Mouse (Mus musculus): ENCODE data around the gene Appl1.

Gene Appl1

DNA sequence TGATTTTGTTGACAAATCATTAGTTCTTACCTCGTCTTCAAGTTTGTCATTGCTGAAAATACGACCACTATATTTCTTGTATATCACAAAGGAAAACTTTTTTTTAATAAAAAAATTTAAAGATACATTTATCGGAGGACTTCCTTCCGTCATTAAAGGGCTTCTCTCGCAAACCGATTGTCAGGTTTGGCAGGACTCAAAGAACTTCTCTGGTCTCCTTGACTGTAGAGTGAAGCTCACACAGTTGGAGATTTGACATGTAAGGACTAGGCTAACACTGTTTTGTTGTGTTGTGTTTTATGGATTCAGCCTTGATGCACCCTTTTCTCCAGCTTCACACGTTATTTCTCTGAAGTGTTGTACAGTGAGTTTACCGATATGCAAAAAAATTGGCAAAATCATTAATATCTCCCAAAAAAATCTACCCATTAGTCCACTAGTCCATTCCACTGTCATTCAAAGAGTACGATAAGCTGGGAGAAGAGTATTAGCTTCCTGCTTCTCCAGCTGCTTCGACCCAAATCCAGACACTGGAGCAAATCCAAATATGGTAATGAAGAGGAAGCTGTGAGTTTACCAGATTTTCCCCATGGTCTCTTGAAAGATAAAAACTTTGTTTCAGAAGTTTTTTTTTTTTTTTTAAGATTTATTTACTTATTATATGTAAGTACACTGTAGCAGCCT lies at the start of gene Appl1:
TSS of gene Appl1 (minus strand) at position 127 of the 684 bp plus-strand sequence.
- DNase-seq (ENCODE audit: low spot score): no peak

DNA sequence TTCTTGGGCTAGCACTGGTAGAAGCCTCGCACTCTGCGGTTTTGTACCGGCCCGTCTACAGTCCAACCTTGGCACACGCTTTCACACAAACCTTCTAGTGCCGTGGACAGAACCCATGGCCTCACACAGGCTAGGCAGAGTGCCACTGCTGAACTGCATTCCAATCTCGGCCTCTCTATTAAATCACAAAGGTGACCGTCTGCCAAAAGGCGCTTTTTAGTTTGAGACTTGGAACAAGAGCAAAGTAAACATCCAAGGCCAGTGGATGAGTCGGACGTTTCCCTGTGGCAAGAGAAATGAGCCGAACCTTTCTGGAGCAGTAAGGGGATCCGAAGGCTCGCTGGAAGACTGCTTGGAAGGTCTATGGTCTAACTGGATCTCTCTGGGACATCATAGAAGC lies 48.8 kb upstream of the Appl1 start:
- DNase-seq (ENCODE audit: low spot score): no peak

DNA sequence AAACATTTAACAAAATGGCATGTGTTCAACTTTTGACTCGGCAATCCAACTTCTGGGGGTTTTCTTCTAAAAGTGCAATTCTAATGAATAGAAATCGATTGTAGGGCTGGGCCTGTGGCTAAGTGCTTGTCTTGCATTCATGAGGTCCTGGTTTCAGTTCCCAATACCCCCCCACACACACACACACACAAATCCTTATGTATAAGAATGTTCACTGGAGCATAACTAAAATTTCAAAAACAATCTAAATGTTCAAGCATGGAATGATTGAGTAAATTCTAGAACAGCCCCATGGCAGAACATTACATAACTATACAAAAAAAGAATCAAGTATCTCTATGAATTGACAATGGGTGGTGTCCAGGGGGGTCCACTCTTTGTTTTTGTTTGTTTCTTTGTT lies 46.9 kb upstream of the Appl1 start:
- no peak for DNase-seq (ENCODE audit: low spot score)

DNA sequence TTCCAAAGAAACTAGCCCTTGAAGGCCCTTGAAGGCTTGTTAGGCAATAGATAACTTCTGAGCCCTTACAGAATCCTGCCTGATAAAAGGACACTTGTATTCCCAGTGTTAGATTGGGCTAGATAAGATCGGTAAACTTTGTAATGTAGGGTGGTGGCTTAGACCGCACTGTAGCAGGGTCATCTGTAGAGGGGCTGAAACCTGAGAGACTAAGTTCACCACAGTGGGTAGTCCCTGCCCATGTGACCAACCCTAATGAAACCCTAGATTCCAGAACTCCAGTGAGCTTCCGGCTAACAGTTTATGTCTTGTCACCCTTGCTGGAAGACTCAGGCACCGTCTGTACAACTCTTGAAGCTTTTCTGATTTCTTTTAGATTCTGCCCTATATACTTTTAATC lies 42.6 kb upstream of the Appl1 start:
- no peak for DNase-seq (ENCODE audit: low spot score)

DNA sequence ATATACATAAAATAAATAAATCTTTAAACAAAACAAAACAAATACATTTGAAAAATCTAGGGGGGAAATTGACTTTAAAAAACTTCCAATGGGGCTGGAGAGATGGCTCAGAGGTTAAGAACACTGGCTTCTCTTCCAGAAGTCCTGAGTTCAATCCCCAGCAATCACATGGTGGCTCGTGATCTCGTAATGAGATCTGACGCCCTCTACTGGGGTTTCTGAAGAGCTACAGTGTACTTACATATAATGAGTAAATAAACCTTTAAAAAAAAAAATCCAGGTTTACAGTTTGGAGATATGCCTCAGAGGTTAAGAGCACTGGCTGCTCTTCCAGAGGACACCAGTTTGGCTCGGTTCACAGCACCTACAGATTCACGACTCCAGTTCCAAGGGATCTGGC lies 40.5 kb upstream of the Appl1 start:
- no peak for DNase-seq (ENCODE audit: low spot score)

DNA sequence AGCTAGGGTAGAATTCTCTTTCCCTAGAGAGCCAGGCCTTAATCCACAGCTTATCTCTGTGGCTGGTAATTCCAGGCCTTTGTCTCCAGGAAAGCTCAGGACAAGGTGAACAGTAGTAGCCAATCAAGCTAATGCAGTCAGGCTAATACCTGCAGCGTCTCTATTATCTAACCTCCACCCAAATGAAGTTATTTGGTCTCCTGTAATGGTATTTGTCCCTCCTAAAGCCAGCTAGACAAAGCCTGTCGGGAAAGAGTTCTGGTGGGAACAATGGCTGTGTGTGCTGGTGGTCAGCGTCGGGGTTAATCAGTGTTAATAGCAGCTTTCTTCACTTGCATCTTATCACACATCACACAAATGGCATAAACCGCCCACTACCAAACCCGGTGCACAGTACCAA lies 34.9 kb upstream of the Appl1 start:
- DNase-seq (ENCODE audit: low spot score): no peak

DNA sequence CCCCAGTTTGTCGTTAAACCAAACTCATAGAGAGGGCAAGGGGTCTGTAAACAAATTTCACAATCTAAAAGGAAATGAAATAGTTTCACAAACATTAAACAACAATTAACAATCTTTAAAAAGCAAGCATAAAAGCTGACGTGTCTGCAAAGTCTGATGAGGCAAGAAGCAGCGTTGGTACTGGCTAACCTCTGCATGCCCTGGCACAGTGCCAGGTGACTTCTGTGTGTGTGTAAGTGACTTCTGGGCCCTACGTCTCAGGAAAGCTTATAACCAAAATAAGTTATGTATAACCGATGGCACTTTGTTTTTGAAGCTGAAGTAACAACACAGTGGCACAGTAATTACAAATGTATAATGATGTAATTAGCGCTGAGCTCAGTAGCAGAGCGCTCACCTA lies 33.9 kb upstream of the Appl1 start:
- no peak for DNase-seq (ENCODE audit: low spot score)

DNA sequence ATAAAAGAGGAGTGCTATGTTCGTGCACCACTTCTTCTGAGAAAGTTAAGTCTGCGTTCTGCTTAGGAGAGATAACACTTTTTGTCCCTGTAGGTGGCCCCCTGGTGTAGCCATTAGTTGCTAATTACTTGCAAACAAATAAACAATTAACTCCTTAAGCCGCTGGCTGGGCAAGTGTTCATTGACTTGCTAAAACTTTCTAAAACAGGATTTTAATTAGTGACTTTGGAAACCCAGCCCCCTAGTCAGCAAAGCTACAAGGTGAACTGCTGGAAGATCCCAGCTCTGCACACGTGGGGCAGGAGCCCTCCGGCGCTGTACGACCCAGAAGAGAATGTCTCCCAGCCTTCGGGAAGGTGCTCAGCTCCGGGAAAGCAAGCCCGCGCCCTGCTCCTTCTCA lies 29.4 kb upstream of the Appl1 start:
- no peak for DNase-seq (ENCODE audit: low spot score)

DNA sequence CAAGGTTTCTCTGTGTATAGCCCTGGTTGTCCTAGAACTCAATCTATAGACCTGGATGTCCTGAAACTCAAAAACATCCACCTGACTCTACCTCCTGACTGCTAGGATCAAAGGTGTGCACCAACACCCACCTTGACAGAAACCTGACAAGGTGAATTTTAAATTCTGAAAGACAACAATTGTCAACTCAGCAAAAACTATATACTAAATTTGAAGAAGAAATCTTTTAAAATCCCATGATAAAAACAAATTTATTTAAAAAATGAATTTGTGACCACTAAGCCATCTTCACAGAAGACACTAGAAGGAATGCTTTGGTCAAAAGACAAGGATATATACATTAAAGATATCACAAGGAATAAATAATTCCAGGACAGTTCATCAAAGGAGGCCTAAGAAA lies 25.2 kb upstream of the Appl1 start:
- DNase-seq (ENCODE audit: low spot score): no peak

DNA sequence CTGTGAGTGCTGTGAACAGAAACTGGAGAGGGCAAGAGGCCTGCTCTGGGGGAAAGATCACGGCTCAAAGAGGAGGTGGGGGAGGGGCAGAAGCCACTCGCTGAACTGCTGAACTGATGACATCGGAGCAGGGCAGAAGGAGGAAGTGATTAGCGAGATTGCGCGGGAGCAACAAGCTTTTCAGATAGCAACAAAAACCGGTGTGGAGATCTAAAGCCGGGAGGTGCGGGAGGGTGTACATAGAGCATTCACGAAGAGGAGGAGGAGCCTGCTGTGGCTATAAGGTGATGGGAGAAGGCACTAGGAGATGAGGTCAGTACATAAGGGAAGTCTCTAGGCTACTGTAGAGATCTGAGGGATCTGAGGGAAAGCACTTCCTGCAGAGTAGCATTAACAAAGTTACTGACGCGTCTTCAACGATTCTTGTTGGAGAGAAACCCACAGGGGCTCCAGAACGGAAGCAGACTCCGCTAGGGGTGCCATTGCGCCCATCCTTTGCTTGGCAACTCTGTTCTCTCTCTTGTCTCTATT lies 23.2 kb upstream of the Appl1 start, which contains the start of gene Hesx1:
TSS of gene Hesx1 (plus strand) at position 206 of the 531 bp plus-strand sequence.
- DNase-seq (ENCODE audit: low spot score): no peak

DNA sequence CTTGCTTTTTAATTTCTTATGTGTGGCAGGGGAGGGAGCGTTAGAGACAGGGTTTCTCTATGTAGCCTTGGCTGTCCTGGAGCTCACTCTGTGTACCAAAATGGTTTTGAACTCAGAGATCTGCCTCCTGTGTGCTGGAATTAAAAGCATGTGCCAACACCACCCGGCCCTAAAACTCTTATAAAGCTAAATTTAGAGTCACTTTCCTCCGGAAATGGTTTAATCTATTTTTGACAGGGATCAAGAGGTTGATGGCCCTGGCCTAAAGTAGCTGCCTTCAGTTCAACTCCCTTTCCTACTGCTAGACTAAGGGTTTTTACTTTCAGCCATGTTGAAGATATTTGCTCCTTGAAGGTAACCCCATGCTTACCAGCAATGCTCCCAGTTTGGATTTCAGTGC lies 22.4 kb upstream of the Appl1 start:
- DNase-seq (ENCODE audit: low spot score): no peak

DNA sequence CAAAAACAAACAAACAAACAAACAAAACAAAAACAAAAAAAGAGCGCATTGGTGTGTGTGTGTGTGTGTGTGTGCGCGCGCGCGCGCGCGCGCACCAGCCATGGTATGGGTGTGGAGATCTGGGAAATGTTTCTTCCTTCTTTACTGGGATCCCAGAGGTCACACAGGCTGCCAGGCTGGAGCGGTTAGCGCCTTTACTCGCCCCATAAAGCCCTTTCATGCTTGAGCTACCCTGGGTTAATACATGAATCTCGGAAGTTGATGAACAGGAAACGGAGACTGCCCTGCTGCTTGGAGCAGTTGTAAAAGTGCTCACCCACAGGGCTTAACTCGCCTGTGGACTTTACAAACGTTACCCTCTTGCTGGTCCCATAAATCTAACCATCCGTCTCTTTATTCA lies 20.6 kb upstream of the Appl1 start:
- no peak for DNase-seq (ENCODE audit: low spot score)

DNA sequence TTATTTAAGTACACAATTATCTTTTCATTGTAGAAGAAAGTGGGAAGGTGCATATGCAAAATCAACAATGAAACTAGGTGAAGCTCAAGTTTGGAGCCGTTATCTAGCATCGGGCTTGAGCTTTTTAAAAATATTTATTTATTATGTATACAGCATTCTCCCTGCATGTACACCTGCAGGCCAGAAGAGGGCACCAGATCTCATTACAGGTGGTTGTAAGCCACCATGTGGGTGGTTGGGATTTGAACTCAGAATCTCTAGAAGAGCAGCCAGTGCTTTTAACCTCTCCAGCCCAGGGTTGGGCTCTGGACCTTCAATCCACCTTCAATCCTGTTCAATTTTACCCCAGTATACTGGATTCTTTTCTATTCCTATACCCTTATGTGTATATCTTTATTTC lies 17.7 kb upstream of the Appl1 start:
- DNase-seq (ENCODE audit: low spot score): no peak

DNA sequence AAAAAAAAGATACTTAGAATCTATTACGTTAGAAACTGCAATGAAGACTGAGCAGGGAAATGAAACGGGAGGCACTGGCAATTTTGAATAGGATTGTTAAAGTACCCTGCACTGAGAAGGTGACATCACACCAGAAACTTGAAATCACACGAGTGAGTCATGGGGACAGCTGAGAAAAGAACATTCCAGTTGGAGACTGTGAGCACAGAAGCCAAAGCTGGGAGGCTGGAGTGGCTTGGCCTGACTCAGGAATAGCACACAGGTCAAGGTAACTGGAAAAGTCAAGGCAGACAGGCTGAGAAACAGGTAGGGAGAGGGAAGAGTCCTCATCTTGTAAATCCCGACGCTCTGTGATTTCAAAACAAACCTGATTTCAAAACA lies 11.1 kb upstream of the Appl1 start:
- DNase-seq (ENCODE audit: low spot score): no peak

DNA sequence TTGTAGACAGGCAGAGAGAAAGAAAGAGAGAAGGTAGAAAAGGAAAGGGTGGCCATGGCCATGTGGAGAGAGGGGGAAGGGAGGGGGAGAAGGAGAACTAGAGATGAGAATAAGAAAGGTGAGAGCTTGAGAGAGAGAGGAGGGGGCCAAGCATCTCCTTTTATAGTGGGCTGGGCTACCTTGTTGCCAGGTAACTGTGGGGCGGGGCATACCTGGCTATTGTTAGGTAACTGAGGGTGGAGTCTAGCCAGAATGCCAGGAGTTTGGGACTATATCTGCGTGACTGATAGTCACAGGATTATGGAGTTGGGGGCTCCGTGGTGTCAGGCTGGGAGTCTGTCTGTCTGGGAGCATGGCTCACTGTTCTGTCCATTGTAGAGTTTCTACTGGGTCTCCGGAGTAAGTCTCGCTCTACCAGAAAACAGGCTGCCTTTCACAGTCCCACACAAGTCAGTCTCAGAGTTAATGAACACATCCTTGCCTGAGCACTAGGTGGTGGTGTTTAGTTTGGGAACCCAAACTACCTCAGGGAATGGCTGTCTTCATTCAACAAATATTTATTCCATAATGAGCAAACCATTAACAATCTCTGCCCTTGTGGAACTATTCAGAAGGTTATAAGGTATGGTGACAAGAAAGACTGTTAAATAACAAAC lies 10.6 kb upstream of the Appl1 start:
- no peak for DNase-seq (ENCODE audit: low spot score)

DNA sequence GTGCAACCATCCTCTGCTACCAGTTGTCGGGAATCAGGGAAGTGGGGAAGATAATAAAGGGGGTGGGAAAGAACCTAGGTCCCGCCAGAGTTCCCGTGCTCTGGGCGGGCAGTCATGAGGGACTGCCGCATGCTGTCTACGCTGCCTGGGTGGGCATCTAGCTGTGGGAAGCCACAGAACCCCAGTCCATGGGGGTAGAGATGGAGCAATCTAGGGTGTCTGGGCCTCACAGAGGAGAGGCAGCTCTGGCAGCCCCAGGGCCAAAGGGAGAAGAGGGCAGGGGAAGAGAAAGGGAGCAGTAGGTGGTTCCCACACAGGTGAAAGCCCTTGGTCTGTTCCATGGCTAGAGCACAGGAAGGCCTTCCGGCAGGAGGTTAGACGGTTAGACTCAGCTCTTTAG lies 10.0 kb upstream of the Appl1 start:
- no peak for DNase-seq (ENCODE audit: low spot score)

DNA sequence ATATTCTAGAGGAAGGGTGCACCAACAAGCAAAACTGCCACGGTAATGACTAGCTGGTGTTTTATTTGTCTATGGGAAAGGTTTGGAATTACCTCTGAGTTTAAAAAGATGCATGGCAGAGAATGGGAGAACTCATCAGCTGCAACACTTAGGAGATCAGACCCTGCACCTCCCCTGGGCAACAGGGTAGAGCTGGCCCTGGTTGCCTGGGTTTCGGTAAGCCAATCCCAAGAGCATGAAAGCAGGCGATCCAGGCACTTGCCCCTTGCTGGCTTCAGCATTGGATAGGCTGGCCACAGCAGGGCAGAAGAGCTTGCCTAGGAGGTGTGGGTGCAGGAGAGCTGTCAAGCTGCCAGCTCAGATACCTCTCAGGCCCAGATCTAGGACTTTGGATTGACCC lies 8.8 kb upstream of the Appl1 start:
- DNase-seq (ENCODE audit: low spot score): no peak

DNA sequence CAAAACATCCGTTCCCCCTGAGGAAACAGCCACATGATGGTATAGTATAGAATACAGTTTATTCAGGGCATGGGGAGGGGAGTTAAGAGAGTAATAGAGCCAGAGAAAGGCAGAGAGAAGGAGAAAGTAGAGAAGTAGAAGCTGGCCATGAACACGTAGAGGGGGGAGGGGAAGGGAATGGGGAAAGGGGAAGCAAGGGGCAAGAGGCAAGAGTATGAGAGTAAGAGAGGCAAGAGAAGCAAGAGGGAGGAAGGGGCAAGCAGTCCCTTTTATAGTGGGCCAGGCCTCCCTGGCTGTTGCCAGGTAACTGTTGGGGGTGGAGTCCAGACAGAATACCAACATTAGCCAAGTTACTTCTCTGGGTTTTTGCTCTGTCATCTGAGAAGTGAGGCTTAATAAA lies 6.5 kb upstream of the Appl1 start:
- no peak for DNase-seq (ENCODE audit: low spot score)

DNA sequence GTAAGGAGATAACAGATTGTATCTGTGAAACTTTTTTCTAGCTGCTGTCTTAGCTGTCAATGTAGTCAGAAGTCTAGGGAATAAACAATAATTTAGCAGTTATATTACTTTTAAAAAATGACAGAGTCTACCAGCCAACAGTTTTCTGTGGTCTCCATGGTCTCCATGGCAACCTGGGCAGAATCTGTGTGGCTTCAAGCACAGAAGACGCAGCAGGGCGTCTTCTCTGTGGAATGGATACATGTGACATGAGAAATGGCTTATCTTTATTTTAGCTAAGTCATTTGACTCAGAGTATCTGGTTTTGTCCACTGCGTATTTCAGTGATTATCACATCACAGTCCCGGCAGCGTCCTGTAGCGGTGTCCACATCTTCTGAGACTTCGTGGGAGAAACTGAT lies 5.2 kb upstream of the Appl1 start:
- no peak for DNase-seq (ENCODE audit: low spot score)

DNA sequence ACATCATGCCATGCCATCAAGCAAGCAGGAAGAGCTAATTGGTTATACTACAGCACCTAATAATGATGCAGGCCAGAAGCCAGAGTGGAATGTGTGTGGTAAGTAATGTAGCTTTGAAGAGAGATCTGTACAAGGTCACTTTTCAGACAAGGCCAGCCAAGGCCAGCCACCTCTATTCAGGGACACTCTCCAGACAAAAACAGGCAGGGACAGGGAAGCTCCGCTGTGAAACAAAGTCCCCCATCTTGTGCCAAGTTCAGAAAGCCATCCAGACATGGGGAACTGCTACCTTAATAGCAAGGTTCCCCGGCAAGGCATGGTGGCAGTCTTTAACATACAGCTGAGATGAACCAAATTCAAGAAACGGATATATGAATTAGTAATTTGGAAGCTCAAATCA lies 4.5 kb upstream of the Appl1 start:
- no peak for DNase-seq (ENCODE audit: low spot score)

DNA sequence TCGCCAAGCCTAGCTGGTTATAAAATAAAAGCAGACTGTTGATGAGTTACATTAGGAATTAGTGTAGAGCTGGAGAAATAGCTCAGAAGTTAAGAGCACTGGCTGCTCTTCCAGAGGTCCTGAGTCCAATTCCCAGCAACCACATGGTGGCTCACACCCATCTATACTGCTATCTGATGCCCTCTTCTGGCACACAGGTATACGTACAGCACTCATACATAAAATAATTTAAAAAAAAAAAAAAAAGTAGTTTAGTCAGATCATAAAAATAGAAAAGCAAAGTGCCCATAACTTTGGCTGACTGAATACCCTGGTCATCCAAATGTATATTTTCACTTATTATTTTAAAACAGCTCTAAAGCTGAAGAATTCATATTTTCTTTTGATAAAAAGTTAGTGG lies 2.1 kb upstream of the Appl1 start:
- no peak for DNase-seq (ENCODE audit: low spot score)

DNA sequence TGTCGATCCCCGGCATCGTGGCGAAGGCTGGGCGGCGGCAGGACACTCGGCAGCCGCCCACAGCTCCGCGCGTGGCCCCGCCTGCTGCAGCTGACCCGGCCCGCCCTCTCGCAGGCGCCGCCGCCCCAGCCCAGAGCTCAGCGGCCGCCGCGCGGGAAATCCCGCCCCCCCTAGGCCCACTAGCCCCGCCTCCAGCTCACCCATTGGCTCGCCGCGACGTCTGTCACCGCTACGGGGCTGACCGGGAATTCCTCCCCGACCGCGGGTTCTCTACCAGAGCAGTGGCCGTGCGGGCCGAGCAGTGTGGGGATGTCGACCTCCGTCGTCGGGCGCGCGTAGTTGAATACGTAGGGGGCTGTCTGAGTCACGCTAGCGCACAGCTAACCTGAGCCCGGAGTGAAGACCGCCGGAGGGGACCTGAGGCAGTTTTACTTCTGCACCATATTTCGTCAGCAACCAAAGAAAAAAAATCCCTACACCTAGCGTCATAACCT lies 546 bp downstream of the Appl1 start:
- peak; percentile 88 for DNase-seq (ENCODE audit: low spot score)

DNA sequence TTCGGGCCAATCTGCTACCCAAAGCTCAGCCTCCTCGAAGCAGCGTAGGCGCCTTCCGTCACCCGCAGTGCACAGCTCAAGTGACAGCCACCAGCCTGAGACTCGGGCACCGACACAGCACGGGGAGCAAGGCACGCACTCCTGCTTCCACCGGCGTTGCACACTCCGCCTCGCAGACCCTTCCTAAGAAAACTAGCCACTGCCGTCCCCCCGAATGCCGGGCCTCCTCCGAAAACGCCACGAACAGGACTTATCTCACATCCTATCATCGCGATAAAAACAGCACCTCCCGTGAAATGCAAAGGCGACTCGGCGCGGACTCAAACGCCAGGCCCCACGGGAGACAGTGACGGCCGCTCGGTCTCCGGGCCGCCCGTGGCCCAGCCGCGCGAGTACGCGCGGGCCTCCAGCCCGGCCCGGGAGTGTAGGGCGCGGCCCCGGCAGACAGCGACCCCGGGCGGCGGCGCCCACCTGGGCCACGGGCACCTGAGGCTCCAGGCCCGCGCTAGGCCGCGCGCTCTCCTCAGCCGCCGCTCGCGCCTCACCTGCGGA lies 1.1 kb downstream of the Appl1 start:
- DNase-seq (ENCODE audit: low spot score): peak; percentile 30
